ENCODE assay signal across 20 mouse cellular contexts in genomic region chr11:106773061-106773460, GRCm38 (mm10). TPM values are rescaled to one million over a fixed set of nuclear protein-coding genes. Genes with fewer than 3 reads are reported as not detected.
DNase-seq lines count a peak whose midpoint lies in the region.
"Had no signal": no experiment of that assay in that cellular context is flagged by ENCODE, and none has a peak within 500 bp of the region (broad histone marks: within the 10 kb centered on the region; RNA-seq: fewer than 3 reads in every experiment).

No protein-coding gene starts in this region.

- intact Hi-C loops in heart, postnatal 36 days (cut with DNase I), result loop anchor here (10.0 kb wide), 1 partner anchor 258 kb away; no protein-coding TSS in a partner anchor

- no peaks in the 10 kb centered on the region for H3K9me3 ChIP-seq in heart, embryonic 10.5 days

- no peaks in the 10 kb centered on the region for H3K27me3 ChIP-seq in heart, embryonic 10.5 days (ENCODE audit: insufficient read depth, poor library complexity, severe bottlenecking)
- H3K27me3 ChIP-seq in splenic B cell, adult 2 months (ENCODE audit: control insufficient read depth, insufficient read depth, low read length, poor library complexity, severe bottlenecking), result no peaks in the 10 kb centered on the region
- H3K27me3 ChIP-seq: CH12.LX, Patski had no signal

- WGBS in heart, embryonic 10.5 days, result 92% methylated on average over 9 of the region's 9 CpGs

- H3K4me3 ChIP-seq in heart, embryonic 10.5 days, result no peak overlapping the region

- H3K4me1 ChIP-seq in heart, embryonic 10.5 days, result peaks cover 4% of the 10 kb centered on the region; the same call in 1 of the 2 replicates

- DNase-seq in heart, adult 11 months, result peak; percentile 83
- DNase-seq in heart, postnatal 36 days, result no peak
- peak; percentile 54 for DNase-seq in heart, embryonic 10.5 days (ENCODE audit: low spot score)
- no peak for DNase-seq in heart, adult 9 months (ENCODE audit: low spot score in 2 of 2)
- peak; percentile 11 for DNase-seq in splenic B cell, adult 2 months (ENCODE audit: low read depth, low spot score)
- no peak for DNase-seq in frontal cortex, postnatal 14 days (ENCODE audit: low spot score in 2 of 2)
- DNase-seq: adrenal gland, adult 2 months; adrenal gland, adult 8-10 months; adrenal gland, postnatal 10 days; adrenal gland, postnatal 14 days; adrenal gland, postnatal 25 days; adrenal gland, postnatal 36 days; B cell, adult 2 months; cerebellum, adult 11 months; cerebellum, adult 11-12 months; cerebellum, adult 18-20 months had no signal

- H3K36me3 ChIP-seq in heart, embryonic 10.5 days, result peaks cover 83% of the 10 kb centered on the region
- peaks cover 37% of the 10 kb centered on the region for H3K36me3 ChIP-seq in splenic B cell, adult 2 months (ENCODE audit: control insufficient read depth, insufficient read depth, low read length, poor library complexity, severe bottlenecking)

- no peak overlapping the region for H3K27ac ChIP-seq in heart, embryonic 10.5 days

RNA-seq across cellular contexts. Expression of gene Polg2, which starts 6.3 kb away (rescaled TPM):
- 1 to 10 TPM; 4.4 to 4.5 TPM for total RNA-seq in heart, postnatal 36 days (2021)
- polyA plus RNA-seq in heart, embryonic 10.5 days (2016; fragmentation: Nextera tagmentation; extraction: Ambion mirVana), result 9.4 and 9.9 TPM in 2 replicates

RNA-seq across cellular contexts. Expression of gene Ddx5, which starts 15.9 kb away (rescaled TPM):
- 100 to 1,000 TPM; 317 to 377 TPM for total RNA-seq in heart, postnatal 36 days (2021)
- polyA plus RNA-seq in heart, embryonic 10.5 days (2016; fragmentation: Nextera tagmentation; extraction: Ambion mirVana), result 203 and 259 TPM in 2 replicates

RNA-seq across cellular contexts. Expression of gene Cep95, which starts 16.0 kb away (rescaled TPM):
- total RNA-seq in heart, postnatal 36 days (2021), result 1 to 10 TPM; 6.3 to 7.7 TPM
- 15.8 and 18.3 TPM in 2 replicates for polyA plus RNA-seq in heart, embryonic 10.5 days (2016; fragmentation: Nextera tagmentation; extraction: Ambion mirVana)

RNA-seq across cellular contexts. Expression of gene Milr1, which starts 22.0 kb away (rescaled TPM):
- 1 to 10 TPM in 1 of 2 experiments, under 1 TPM in 1; 0.97 to 1.0 TPM for total RNA-seq in heart, postnatal 36 days (2021)
- polyA plus RNA-seq in heart, embryonic 10.5 days (2016; fragmentation: Nextera tagmentation; extraction: Ambion mirVana), result 0.46 and 1.2 TPM in 2 replicates
- total RNA-seq: MEL had no signal
- polyA plus RNA-seq: adrenal gland, adult 2 months had no signal

RNA-seq across cellular contexts. Expression of gene Pecam1, which starts 22.6 kb away (rescaled TPM):
- total RNA-seq in heart, postnatal 36 days (2021), result 100 to 1,000 TPM; 120 to 139 TPM
- 40.6 and 56.0 TPM in 2 replicates for polyA plus RNA-seq in heart, embryonic 10.5 days (2016; fragmentation: Nextera tagmentation; extraction: Ambion mirVana)
- polyA plus RNA-seq: G1E had no signal

Comparison
In these comparisons a context has a peak if more than half of its experiments do, and no peak if none do; other contexts are left out.
1. DNase-seq: peak in heart, adult 11 months (single experiment), heart, embryonic 10.5 days (single experiment) and splenic B cell, adult 2 months (single experiment); none in heart, postnatal 36 days (0 of 2), heart, adult 9 months (0 of 2) and frontal cortex, postnatal 14 days (0 of 2).